Mouse (Mus musculus): ENCODE data around the gene Sept10. TPM values are rescaled to one million over a fixed set of nuclear protein-coding genes. Genes with fewer than 3 reads are reported as not detected.

The Sept10 gene
- 1 to 10 TPM; 2.9 to 3.1 TPM for polyA plus RNA-seq (2017; shearing (Covaris generic))

DNA sequence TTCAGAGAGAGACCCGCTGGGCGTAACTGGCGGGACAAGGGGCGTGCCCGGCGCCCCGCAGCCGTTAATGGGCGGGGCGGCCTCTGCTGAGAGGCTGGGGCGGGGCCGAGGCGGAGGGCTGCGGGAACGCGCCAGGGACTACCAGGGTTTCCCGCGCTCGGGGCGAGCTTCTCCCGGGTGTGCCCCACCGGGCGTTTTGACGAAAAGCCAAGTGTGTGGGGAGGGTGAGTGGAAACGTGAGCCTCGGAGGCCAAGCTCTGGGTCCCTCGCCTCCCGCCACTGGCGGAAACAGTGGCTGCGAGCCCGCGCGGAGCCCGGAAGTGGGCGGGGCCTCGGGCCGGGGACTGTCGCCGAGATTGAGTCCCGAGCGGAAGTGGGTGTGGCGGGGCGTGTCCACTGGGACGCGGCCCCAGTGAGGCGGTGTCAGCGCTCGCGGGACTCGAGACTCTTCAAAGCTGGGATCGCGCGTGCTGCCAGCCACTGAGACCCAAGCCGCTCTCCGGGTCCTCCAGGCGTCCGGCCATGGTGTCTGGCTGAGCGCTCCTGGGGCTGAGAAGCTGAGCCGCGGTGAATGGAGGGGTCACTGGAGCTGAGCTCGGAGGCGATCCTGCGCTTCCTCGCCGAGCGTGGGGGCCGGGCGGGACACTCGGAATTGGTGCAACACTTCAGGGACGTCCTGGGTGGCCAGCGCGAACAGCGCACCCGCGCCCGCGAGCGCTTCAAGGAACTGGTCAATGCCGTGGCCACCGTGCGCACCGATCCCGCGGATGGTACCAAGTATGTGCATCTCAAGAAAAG is at the start of gene Sept10, which contains the start of gene Sowahc:
TSS of gene Sept10 (minus strand) at position 375 of the 798 bp plus-strand sequence.
TSS of gene Sowahc (plus strand) at position 481 of the 798 bp plus-strand sequence.
- peak; percentile 94 for ATAC-seq

DNA sequence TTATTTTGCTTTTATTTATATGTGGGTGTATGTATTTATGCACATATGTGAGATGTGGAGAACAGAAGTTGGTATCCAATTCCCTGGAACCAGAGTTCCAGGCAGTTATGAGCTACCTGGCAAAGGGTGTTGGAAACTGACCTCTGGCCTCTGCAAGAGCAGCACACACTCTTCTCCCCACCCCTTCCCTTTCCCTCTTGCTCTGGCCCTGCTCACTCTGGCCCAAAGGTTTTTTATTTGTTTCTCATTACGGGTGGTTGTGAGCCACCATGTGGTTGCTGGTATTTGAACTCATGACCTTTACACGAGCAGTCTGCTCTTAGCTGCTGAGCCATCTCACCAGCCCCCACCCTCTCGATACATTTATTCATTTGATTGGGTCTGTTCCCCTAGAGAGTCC is 47.1 kb upstream of the Sept10 start:
- ATAC-seq, result no peak

DNA sequence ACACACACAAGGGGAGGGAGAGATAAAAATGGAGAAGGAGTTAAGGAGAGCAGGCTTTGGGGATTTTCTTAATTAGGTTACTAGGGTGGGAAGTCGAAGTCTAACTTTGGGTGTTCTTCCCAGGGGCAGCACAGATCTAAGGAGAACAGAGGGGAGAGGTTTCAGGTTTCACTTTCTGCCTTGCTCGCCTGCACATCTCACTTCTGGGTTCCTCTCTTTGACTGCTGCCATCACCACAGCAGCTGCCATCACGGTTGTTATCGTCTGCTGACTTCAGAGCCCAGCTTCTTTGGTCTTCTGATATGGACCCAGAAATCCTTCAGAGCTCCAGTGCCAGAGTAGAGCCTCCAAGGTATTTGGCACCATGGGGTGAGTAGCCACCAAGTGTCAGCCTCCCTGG is 46.5 kb upstream of the Sept10 start:
- ATAC-seq, result no peak

DNA sequence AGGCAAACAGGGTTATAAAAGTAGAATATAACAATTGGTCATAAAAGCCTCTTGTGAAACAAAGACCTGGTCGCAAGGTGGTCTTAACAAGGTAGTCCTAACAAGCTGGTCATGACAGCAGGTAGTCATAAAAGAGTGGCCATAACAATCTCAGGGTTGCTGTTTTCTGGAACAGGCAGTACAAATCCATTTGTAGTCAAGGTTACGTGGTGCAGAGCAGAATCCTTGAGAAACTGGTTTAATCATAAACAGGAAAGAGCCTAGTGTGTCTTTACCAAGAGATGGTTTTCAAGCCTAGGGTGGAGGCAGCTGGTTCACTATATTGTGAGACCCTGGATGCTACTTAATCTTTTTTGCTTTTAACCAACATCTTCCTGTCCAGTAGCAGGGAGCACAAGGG is 45.6 kb upstream of the Sept10 start:
- ATAC-seq, result no peak

DNA sequence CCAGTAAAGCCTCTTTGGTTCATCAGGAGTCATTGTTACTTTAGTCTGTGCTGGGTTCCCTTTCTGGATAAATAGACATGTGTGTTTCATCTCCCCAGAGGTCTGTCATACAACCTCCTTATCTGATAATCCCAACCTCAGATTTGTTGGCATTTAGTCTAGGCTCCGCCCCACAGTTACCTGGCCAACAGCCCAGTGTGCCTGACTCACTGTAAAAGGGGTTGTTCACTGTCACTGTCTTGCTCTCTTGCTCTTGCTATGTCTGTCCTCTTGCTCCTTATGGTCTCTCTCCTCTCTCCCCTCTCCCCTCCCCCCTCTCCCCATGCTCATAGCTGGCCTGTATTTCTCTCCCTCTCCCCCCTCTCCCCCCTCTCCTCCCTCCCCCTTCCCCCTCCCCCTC is 44.5 kb upstream of the Sept10 start:
- no peak for ATAC-seq

DNA sequence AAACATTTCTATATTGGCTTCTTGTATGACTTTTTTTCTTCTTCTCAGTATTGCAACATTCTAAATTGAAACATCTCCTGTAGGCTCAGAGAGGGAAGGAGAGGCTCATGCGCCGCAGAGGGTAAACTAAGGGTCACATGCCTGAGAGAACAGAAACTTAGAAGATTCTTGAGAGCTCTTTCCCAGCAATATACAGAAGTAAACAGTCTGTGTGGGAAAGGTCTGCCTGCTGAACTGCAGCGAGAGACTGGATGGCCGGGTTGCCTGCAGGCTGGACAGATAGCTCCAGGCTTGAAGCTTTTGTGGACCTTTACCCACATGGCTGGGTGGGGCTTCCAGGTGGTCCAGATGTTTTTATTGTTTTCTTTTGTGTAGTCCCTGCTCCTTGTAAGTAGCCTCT is 44.0 kb upstream of the Sept10 start:
- ATAC-seq, result no peak

DNA sequence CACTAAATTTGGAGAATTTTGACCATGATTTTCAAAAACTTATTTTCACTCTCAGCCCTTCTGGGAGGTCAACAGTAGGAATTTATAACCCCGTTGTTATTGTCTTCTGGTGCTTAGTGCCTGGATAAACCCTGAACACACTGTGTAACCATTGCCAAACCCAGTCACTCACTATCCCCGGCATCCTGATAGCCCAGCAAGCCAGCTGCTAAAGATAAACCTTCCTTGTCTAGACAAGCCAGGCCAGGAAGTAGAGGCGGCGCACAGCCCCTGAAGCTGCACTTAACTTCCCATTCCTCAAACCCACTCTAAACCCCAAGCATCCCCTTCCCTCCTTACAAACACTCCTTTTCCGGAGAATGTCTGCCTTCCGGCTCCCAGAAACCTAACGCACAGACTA is 43.4 kb upstream of the Sept10 start:
- no peak for ATAC-seq

DNA sequence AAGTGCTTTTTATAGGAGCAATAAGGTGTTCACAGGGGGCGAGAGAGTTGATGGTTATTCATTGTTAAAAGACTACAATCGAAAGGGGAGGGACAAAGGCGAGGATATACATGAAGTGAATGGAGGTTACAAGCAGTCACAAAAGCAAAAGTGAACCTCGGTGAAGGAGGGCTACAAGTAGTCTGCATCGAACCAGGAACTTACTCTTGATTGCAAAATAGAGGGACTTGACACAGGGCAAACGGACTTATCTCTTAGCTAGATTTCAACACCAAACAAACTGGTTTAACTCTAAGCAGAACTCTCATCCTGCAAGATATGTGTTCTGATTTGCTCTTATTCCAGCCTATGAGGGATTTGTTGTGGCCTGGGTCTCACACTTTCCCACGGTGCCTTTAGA is 41.3 kb upstream of the Sept10 start:
- ATAC-seq, result no peak

DNA sequence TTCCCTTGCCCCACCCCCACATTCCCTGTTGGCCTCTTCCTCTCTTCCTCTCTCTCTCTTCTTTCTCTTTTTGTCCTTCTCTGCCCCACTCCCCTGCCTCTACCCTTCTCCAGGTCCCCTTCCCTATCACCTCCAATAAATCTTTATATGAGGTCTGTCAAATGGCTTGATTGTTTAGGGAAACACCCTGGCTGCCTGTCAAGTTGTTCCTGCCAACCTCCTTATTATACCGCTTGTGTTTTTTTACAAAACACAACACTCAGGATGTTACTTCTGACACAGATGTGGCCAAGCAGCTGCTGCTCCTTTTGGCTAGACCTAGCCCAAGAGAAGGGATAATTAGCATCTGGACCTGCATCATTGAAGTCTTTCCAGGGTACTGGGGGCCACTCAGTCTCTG is 40.4 kb upstream of the Sept10 start:
- no peak for ATAC-seq

DNA sequence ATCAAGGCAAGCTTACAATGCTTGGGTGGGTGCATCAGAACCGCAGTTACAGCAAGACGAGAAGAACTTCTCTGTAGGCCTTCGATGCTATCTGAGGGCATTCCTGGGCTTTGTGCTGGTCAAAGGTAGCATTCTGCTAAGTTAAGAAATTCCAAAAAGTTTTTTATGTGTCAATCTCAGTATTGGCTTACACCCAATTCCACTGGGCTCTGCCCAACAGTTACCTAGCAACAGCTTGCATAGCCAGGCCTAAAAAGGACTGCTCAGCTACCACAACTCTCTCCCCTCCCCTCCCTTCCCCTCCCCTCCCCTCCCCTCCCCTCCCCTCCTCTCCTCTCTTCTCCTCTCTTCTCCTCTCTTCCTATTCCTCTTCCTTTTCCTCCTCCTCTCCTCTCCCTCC is 40.0 kb upstream of the Sept10 start:
- ATAC-seq, result no peak

DNA sequence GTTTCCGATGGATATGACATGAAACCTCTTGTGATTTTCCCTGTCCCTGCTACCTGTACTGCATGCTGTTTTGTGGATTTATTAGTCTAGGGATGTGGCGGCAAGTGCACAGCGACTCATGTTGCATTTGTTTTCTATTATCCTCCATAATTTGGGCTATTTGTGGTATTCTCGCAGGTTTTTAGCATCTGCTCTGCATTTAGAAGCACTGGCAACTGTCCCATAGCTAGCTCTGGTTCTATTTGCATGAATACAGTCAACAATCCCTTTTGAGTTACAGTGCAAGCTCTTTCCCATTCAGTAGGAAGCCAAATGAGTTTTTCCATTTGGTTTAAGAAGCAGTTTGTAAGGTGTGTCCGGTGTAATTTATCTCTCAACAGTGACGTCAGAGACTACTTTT is 37.9 kb upstream of the Sept10 start:
- ATAC-seq, result no peak

DNA sequence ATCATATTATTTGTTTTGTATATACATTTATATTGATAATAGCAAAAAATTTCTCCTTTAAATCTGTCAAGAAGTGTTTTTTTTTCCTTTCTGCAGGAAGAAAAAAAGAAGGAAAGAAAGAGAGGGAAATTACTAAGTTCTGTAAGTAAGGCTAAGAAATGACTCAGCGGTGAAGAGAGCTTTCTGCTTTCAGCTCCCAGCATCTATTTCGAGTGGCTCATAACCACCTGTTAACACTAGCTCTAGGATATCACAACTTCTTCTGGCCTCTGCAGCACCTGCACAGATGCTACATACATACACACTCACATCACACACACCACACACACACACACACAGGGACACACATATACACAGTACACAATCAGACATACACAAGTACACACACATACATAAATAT is 34.9 kb upstream of the Sept10 start:
- ATAC-seq, result no peak

DNA sequence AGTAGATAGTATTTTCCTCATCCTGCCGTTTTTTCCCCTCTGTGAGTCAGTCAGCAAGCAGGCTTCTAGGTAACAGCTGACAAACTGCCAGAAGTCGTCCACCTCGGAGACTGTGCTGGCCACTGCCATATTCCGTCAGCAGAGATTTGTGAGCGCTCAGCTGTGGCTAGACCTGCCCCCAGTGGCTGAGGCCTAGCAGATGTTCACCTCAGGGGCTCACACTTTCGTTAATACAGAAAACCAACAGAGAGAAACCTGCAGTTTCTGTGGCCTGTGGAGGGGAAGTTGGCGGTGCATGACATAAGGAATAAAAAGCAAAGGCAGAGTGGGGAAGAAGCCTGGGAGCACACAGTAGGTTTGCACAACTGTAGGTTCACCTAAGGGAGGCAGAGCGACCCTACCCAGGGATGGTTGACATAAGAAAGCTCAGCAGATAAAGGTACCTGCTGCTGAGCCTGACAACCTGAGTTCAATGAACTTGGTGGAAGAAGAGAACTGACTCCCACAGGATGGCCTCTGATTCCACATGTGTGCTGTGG is 32.0 kb upstream of the Sept10 start:
- ATAC-seq, result no peak

DNA sequence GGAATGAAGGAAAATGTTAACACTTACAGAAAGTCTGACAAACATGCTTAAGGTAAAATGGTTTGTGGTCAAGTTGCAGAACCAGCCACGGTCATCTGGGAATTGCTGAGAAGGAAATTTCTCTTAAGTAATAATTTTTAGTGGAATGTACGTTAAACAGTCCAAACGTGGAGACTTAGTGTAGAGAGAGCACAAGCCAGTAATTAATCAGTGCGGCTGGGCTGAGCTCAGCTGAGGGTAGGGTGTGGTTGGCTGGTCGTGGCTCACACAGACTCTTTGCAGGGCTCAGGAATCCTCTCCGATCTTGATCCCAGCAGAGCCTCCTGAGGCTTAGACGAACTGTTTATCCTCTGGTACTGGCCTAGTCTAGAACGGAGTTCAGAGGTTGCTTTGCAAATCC is 30.7 kb upstream of the Sept10 start:
- ATAC-seq, result no peak

DNA sequence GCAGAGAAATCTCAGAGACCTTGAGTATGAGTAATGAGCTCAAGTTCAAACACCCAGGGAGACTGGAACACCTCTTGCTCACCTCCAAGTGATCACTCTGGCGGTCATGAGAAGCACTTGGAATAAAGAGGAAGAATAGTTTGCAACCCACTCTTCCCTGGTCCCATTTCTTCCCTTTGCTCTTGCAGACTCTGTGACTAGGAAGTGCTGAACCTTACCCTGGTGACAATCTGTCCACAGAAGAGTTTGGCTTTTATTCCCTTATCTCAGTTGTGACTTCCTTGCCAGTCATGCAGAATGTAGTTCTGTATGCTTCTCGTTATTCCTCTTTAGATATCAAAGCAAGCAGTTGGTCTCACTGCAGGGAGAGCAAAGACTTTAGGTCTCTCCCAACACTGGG is 30.3 kb upstream of the Sept10 start:
- ATAC-seq, result no peak

DNA sequence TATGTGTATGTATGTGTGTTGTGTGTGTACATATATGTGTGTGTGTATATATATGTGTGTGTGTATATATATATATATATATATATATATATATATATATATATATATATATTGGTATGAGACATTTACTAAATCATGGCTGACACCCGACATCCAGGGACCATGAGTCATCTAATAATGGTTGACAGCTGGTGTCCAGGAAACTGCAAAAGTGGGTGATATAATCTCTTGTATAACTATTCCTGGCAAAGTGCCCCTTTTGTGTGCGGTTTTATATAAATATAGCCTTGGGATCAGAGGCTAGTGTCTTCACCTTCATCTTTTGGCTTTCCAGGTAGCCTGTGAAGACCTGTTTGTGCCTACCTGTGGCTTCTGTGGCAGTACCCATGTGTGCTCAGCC is 29.0 kb upstream of the Sept10 start:
- no peak for ATAC-seq

DNA sequence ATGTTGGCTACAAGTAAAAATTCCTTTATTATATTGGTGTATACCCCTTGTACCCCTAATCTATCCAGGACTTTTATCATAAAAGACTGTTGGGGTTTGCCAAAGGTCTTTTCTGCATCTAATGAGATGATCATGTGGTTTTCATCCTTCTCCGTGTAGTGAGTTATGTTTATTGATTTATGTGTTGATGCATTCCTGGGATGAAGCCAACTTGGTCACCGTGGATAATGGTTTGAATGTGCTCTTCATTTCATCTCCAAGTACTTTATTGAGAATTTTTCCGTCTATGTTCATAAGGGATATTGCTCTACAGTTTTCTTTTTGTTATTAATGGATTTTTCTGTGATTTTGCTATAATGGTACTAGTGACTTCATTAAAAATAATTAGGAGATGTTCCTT is 27.9 kb upstream of the Sept10 start:
- ATAC-seq, result no peak

DNA sequence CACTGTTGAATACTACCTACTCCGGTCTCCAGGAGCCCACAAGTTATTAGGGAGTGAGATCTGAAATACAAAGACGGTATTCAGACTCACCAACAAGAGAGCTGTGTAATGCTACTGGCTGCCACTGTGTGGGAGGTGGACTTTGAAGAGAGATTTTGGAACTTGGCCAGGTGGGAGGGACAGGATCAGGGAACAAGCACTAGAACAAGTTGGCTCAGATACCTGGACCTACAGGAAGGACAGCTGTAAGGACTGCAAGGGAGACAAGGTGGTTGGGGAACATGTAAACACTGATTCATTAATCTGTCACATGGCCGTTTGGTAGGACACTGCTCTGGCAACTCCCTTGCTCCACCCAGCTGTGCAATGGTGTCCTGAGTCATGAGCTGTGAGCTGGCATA is 19.5 kb upstream of the Sept10 start:
- ATAC-seq, result no peak

DNA sequence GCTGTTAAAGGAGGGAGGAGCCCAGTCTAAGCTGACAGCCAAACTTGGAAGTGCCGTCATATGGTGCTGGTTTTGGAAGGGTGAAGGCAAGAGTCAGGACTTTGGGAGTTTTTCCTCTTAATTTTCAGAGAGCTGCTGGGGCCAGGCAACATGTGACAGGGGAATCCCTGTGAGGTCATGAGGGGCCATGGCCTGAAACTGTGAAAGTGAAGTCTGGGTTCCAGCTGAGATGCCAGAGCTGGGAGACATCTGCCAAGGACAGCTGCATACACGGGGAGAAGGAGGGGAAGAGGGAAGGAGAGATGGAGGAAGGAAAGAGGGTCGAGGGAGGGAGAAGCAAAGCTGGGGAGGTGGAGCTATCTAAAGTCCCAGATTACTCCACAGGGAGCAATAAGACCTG is 16.1 kb upstream of the Sept10 start:
- ATAC-seq, result no peak

DNA sequence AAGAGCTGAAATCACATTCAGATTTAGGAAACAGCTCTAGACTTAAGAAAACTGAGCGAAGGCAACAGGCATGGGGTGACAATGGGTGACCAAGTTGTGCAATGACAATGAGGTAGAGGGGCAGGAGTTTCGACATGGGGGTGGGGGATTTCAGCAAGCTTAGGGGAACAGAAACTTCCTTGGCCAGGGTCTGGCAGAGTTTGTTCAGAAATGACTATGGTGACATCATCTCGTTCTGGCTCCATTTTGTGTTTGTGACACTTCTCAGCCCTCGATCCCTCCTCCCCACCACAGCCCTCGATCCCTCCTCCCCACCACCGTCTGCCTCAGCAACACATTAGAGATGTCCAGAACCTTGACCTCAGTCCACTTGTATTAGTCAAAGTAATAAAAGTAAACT is 14.8 kb upstream of the Sept10 start:
- no peak for ATAC-seq

DNA sequence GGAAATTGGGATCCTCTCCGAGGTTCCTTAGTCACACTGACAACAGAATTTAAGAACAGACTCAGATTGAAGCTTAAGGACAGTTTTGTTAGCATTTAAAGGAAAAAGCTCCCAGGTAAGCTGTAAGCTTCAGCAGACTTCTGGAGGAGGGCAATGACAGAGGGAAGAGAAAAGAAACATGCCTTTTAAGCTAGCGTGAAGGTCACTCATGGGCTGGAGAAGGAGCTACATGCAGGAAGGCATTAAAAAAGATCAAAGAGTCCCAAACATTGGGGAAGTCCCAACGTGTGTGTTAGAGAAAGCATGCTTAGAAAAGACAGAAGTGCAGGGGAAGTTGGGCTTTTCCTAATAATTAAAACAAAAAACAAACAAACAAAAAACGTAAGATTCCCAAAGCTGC is 14.2 kb upstream of the Sept10 start:
- ATAC-seq, result no peak

DNA sequence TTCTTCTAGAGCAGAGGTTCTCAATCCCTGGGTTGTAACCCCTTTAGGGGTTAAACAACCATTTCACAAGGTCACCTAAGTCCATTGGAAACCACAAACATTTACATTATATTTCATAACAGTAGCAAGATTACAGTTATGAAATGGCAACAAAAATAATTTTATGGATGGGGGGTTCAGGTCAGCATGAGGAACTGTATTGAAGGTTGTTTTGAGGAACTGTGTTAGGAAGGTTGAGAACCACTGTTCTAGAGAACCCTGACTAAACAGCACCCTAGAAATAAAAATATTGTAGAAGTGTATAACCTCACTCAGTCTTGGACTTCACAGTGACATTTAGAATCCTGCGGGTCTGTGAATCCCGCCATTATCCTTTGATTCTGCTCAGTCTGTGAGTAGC is 13.6 kb upstream of the Sept10 start:
- ATAC-seq, result no peak

DNA sequence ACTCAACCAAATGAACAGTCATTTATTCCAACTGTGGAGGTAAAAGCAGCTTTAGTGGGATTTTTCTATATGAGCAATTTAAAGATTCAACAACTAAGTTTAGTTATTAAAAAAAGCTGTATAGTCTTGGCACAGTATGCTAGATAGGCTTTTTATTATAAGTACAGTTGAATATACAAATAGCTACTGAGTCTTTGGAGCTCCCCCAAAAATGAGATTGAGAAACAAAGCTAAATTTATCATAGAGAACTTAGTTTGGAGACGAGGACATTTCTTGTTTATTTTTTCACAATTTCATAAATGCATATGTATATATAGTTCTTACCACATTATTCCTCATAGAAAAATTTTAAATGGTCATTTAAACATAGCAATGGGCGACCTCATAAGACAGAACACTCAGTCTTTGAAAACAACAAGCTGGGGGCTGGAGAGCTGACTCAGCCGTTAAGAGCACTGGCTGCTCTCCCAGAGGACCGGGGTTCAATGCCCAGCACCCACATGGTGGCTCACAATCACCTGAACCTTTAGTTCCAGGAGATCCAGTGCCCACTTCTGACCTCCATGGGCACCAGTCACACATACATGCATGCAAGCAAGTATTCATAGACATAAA is 7.7 kb upstream of the Sept10 start:
- no peak for ATAC-seq

DNA sequence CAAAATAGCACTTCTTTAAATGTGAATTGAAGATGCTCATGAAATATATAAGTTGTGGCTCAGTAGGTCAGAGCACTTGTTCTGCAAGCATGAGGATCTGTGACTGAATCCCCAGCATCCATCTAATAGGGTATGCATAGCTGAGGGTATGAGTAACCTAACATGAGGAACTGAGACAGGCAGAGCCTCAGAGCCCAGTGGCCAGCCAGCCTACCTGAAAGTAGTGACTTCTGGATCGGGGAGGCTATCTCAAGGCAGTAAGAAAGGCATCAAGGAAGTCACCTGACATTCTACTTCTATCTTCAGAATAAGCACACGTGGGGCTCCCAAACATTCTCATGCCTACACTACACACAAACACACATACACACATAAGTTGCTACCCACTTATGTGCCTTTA is 3.5 kb upstream of the Sept10 start:
- ATAC-seq, result no peak
